In the genomic region with DNA sequence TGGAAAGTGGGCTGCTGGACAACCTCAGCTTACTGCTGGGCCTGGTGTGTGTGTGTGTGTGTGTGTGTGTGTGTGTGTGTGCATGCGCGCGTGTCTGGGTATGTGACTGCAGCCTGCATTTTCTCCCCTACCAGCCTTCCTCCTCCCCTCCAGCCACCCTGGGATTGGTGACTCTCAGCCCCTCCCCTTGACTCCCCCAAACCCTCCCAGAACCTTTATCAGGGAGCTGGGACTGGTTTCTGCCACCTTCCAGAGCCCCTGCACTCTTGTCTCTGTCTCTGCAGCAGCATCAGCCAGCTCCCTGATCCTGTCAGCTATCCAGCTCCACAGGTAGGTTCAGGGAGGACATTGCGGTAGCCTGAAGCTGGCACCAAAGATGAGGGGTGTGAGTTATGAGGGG, we compare ENCODE assay signal across 24 mouse cellular contexts. TPM values are rescaled to one million over a fixed set of nuclear protein-coding genes. Genes with fewer than 3 reads are reported as not detected.
DNase-seq lines count a peak whose midpoint lies in the region; ATAC-seq and TF ChIP-seq lines count a peak whose summit lies in the region.
"Had no signal": no experiment of that assay in that cellular context is flagged by ENCODE, and none has a peak within 500 bp of the region (broad histone marks: within the 10 kb centered on the region; RNA-seq: fewer than 3 reads in every experiment).

No protein-coding gene starts in this region.

- 81% methylated on average over 4 of the region's 4 CpGs for WGBS in liver, postnatal 0 days (ENCODE audit: insufficient replicate concordance)
- WGBS in liver, embryonic 13.5 days (ENCODE audit: insufficient replicate concordance): 63% methylated on average over 4 of the region's 4 CpGs
- WGBS in hindbrain, postnatal 0 days: 90% methylated on average over 4 of the region's 4 CpGs

- H3K27ac ChIP-seq in liver, postnatal 0 days (ENCODE audit: low read depth): no peak overlapping the region
- H3K27ac ChIP-seq in liver, embryonic 13.5 days: no peak overlapping the region
- H3K27ac ChIP-seq in hindbrain, postnatal 0 days: no peak overlapping the region
- H3K27ac ChIP-seq: embryonic facial prominence, embryonic 12.5 days; forebrain, embryonic 10.5 days; gastrocnemius, adult 2 months; hindbrain, embryonic 10.5 days; hindbrain, embryonic 14.5 days had no signal

- TF ChIP-seq CTCF in liver, postnatal 0 days (IDR thresholded peaks at IDR 0.05; ENCODE audit: low read depth): no peak
- TF ChIP-seq CTCF in hindbrain, postnatal 0 days (IDR thresholded peaks at IDR 0.05; ENCODE audit: low read depth): no peak

- H3K9me3 ChIP-seq in liver, postnatal 0 days (ENCODE audit: low read length): no peaks in the 10 kb centered on the region
- H3K9me3 ChIP-seq in liver, embryonic 13.5 days (replicated peaks): no peaks in the 10 kb centered on the region
- no peaks in the 10 kb centered on the region for H3K9me3 ChIP-seq in hindbrain, postnatal 0 days (ENCODE audit: low read length)
- H3K9me3 ChIP-seq: embryonic facial prominence, embryonic 12.5 days; forebrain, embryonic 10.5 days; heart, embryonic 12.5 days; hindbrain, embryonic 10.5 days had no signal

- no peak overlapping the region for H3K4me3 ChIP-seq in liver, postnatal 0 days (ENCODE audit: low read depth, low read length)
- H3K4me3 ChIP-seq in liver, embryonic 13.5 days (replicated peaks): peak overlapping the region; percentile 21; the same call in 1 of the 2 replicates
- no peak overlapping the region for H3K4me3 ChIP-seq in hindbrain, postnatal 0 days (ENCODE audit: low read length)
- H3K4me3 ChIP-seq: embryonic facial prominence, embryonic 12.5 days; forebrain, embryonic 10.5 days; gastrocnemius, adult 2 months; heart, embryonic 12.5 days; hindbrain, embryonic 10.5 days had no signal

- H3K9ac ChIP-seq in liver, postnatal 0 days (replicated peaks): no peak overlapping the region
- H3K9ac ChIP-seq in liver, embryonic 13.5 days: 0 out of 2 replicates have a peak overlapping the region, but pooled peaks have one; percentile 33
- H3K9ac ChIP-seq in hindbrain, postnatal 0 days (replicated peaks; ENCODE audit: low read length): no peak overlapping the region
- H3K9ac ChIP-seq: embryonic facial prominence, embryonic 12.5 days; heart, embryonic 12.5 days; hindbrain, embryonic 14.5 days had no signal

- TF ChIP-seq EP300 in liver, postnatal 0 days (IDR thresholded peaks at IDR 0.05; ENCODE audit: low read depth): no peak

- no peak overlapping the region for H3K4me2 ChIP-seq in liver, postnatal 0 days (ENCODE audit: low read depth, low read length)
- peak overlapping the region; percentile 43 for H3K4me2 ChIP-seq in liver, embryonic 13.5 days
- no peak overlapping the region for H3K4me2 ChIP-seq in hindbrain, postnatal 0 days (ENCODE audit: low read depth, low read length)
- H3K4me2 ChIP-seq: embryonic facial prominence, embryonic 12.5 days; heart, embryonic 12.5 days; hindbrain, embryonic 14.5 days had no signal

- peaks cover under 1% of the 10 kb centered on the region; the same call in 1 of the 2 replicates for H3K4me1 ChIP-seq in liver, postnatal 0 days (ENCODE audit: insufficient read depth)
- peaks cover 64% of the 10 kb centered on the region for H3K4me1 ChIP-seq in liver, embryonic 13.5 days (replicated peaks)
- H3K4me1 ChIP-seq in hindbrain, postnatal 0 days (ENCODE audit: insufficient read depth, low read length): peaks cover 14% of the 10 kb centered on the region; the same call in 1 of the 2 replicates

- DNase-seq in liver: peak; percentile 42
- DNase-seq in liver, postnatal 0 days: no peak
- DNase-seq in liver, embryonic 13.5 days: no peak
- DNase-seq in testis, postnatal 14 days (ENCODE audit: low spot score): no peak
- DNase-seq in hindbrain, postnatal 0 days (ENCODE audit: low spot score): no peak
- no peak for DNase-seq in thymus, postnatal 0 days (ENCODE audit: low spot score)
- DNase-seq: adrenal gland, adult 2 months; adrenal gland, postnatal 36 days; cerebellum, adult 11 months; cerebellum, adult 8-10 months; cerebellum, postnatal 14 days; gastrocnemius, adult 2 months; gastrocnemius, postnatal 25 days had no signal

- ATAC-seq in liver, postnatal 0 days: no peak
- peak; percentile 71 for ATAC-seq in liver, embryonic 13.5 days (ENCODE audit: low read depth)
- ATAC-seq in megakaryocyte progenitor cell, adult 5-6 weeks (replicated peaks; ENCODE audit: poor library complexity): peak; percentile 20
- no peak for ATAC-seq in hindbrain, postnatal 0 days
- ATAC-seq: forebrain, embryonic 14.5 days had no signal

- H3K27me3 ChIP-seq in liver, postnatal 0 days (ENCODE audit: insufficient read depth, low read length): peaks cover 28% of the 10 kb centered on the region
- H3K27me3 ChIP-seq in liver, embryonic 13.5 days: peaks cover 65% of the 10 kb centered on the region
- no peaks in the 10 kb centered on the region for H3K27me3 ChIP-seq in hindbrain, postnatal 0 days (ENCODE audit: insufficient read depth, low read length)

- no peaks in the 10 kb centered on the region for H3K36me3 ChIP-seq in liver, postnatal 0 days (replicated peaks; ENCODE audit: insufficient read depth, low read length)
- no peaks in the 10 kb centered on the region for H3K36me3 ChIP-seq in liver, embryonic 13.5 days
- H3K36me3 ChIP-seq in hindbrain, postnatal 0 days (ENCODE audit: insufficient read depth, low read length): no peaks in the 10 kb centered on the region
- H3K36me3 ChIP-seq: embryonic facial prominence, embryonic 12.5 days; forebrain, embryonic 10.5 days; heart, embryonic 12.5 days; hindbrain, embryonic 10.5 days had no signal

RNA-seq across cellular contexts. Expression of gene Tac2, which starts 0.9 kb away (rescaled TPM):
- 1.9 and 2.3 TPM in 2 replicates for polyA plus RNA-seq in liver, postnatal 0 days (2015; fragmentation: Nextera tagmentation; extraction: Ambion mirVana)
- 11.4 and 14.2 TPM in 2 replicates for polyA plus RNA-seq in liver, embryonic 13.5 days (2015; fragmentation: Nextera tagmentation; extraction: Ambion mirVana)
- 1.2 TPM in 1 of 2 replicates, not detected in the other for total RNA-seq in megakaryocyte progenitor cell, adult 5-6 weeks (2015)
- total RNA-seq in megakaryocyte progenitor cell, adult 5-6 weeks (2017): not detected in 2 replicates
- 2.3 and 5.4 TPM in 2 replicates for total RNA-seq in hindbrain, postnatal 0 days (2014; rRNA removed)
- 5.6 and 6.7 TPM in 2 replicates for polyA plus RNA-seq in hindbrain, postnatal 0 days (2015; fragmentation: Nextera tagmentation; extraction: Ambion mirVana)
- polyA plus RNA-seq in thymus, postnatal 0 days (2015; fragmentation: Nextera tagmentation; extraction: Ambion mirVana): 3.1 and 3.9 TPM in 2 replicates
- total RNA-seq: adrenal gland, adult 2 months; gastrocnemius, adult 2 months; gastrocnemius, postnatal 25 days; granulocyte monocyte progenitor cell, adult 5-6 weeks; heart, adult 8-10 months; heart, postnatal 25 days had no signal
- polyA plus RNA-seq: forebrain, embryonic 10.5 days; hindbrain, embryonic 10.5 days had no signal

RNA-seq across cellular contexts. Expression of gene Zbtb39, which starts 14.2 kb away (rescaled TPM):
- 1.0 and 1.1 TPM in 2 replicates for polyA plus RNA-seq in liver, postnatal 0 days (2015; fragmentation: Nextera tagmentation; extraction: Ambion mirVana)
- polyA plus RNA-seq in liver, embryonic 13.5 days (2015; fragmentation: Nextera tagmentation; extraction: Ambion mirVana): 0.75 and 0.94 TPM in 2 replicates
- total RNA-seq in megakaryocyte progenitor cell, adult 5-6 weeks (2015): 4.7 and 5.1 TPM in 2 replicates
- 2.0 and 3.0 TPM in 2 replicates for total RNA-seq in megakaryocyte progenitor cell, adult 5-6 weeks (2017)
- total RNA-seq in hindbrain, postnatal 0 days (2014; rRNA removed): 9.9 and 11.5 TPM in 2 replicates
- 2.4 and 2.5 TPM in 2 replicates for polyA plus RNA-seq in hindbrain, postnatal 0 days (2015; fragmentation: Nextera tagmentation; extraction: Ambion mirVana)
- polyA plus RNA-seq in thymus, postnatal 0 days (2015; fragmentation: Nextera tagmentation; extraction: Ambion mirVana): 1.3 and 1.7 TPM in 2 replicates

RNA-seq across cellular contexts. Expression of gene Myo1a, which starts 20.2 kb away (rescaled TPM):
- 0.07 TPM in 1 of 2 replicates, not detected in the other for polyA plus RNA-seq in liver, postnatal 0 days (2015; fragmentation: Nextera tagmentation; extraction: Ambion mirVana)
- polyA plus RNA-seq in liver, embryonic 13.5 days (2015; fragmentation: Nextera tagmentation; extraction: Ambion mirVana): 0.17 TPM in 2 replicates
- 0.15 TPM in 1 of 2 replicates, not detected in the other for total RNA-seq in megakaryocyte progenitor cell, adult 5-6 weeks (2015)
- 0.03 and 0.37 TPM in 2 replicates for total RNA-seq in megakaryocyte progenitor cell, adult 5-6 weeks (2017)
- 0.21 and 0.36 TPM in 2 replicates for total RNA-seq in hindbrain, postnatal 0 days (2014; rRNA removed)
- polyA plus RNA-seq in hindbrain, postnatal 0 days (2015; fragmentation: Nextera tagmentation; extraction: Ambion mirVana): 0.50 and 0.53 TPM in 2 replicates
- polyA plus RNA-seq in thymus, postnatal 0 days (2015; fragmentation: Nextera tagmentation; extraction: Ambion mirVana): 0.62 and 0.68 TPM in 2 replicates
- total RNA-seq: gastrocnemius, adult 2 months; granulocyte monocyte progenitor cell, adult 5-6 weeks had no signal

RNA-seq across cellular contexts. Expression of gene Gpr182, which starts 26.4 kb away (rescaled TPM):
- 16.1 and 17.3 TPM in 2 replicates for polyA plus RNA-seq in liver, postnatal 0 days (2015; fragmentation: Nextera tagmentation; extraction: Ambion mirVana)
- polyA plus RNA-seq in liver, embryonic 13.5 days (2015; fragmentation: Nextera tagmentation; extraction: Ambion mirVana): 9.0 and 11.2 TPM in 2 replicates
- not detected in 2 replicates for total RNA-seq in megakaryocyte progenitor cell, adult 5-6 weeks (2015)
- total RNA-seq in megakaryocyte progenitor cell, adult 5-6 weeks (2017): not detected in 2 replicates
- total RNA-seq in hindbrain, postnatal 0 days (2014; rRNA removed): 1.9 and 2.9 TPM in 2 replicates
- polyA plus RNA-seq in hindbrain, postnatal 0 days (2015; fragmentation: Nextera tagmentation; extraction: Ambion mirVana): 2.3 TPM in 2 replicates
- 0.90 and 1.1 TPM in 2 replicates for polyA plus RNA-seq in thymus, postnatal 0 days (2015; fragmentation: Nextera tagmentation; extraction: Ambion mirVana)
- total RNA-seq: granulocyte monocyte progenitor cell, adult 5-6 weeks had no signal

RNA-seq across cellular contexts. Expression of gene Rdh1, which starts 34.4 kb away (rescaled TPM):
- 0.20 TPM in 2 replicates for polyA plus RNA-seq in liver, postnatal 0 days (2015; fragmentation: Nextera tagmentation; extraction: Ambion mirVana)
- 0.17 and 0.28 TPM in 2 replicates for polyA plus RNA-seq in liver, embryonic 13.5 days (2015; fragmentation: Nextera tagmentation; extraction: Ambion mirVana)
- not detected in 2 replicates for total RNA-seq in megakaryocyte progenitor cell, adult 5-6 weeks (2015)
- total RNA-seq in megakaryocyte progenitor cell, adult 5-6 weeks (2017): not detected in 2 replicates
- 0.14 TPM in 1 of 2 replicates, not detected in the other for total RNA-seq in hindbrain, postnatal 0 days (2014; rRNA removed)
- not detected in 2 replicates for polyA plus RNA-seq in hindbrain, postnatal 0 days (2015; fragmentation: Nextera tagmentation; extraction: Ambion mirVana)
- 0.03 TPM in 1 of 2 replicates, not detected in the other for polyA plus RNA-seq in thymus, postnatal 0 days (2015; fragmentation: Nextera tagmentation; extraction: Ambion mirVana)
- total RNA-seq: granulocyte monocyte progenitor cell, adult 5-6 weeks had no signal
- polyA plus RNA-seq: embryonic facial prominence, embryonic 12.5 days; forebrain, embryonic 10.5 days; forebrain, embryonic 14.5 days; heart, embryonic 12.5 days; heart, embryonic 16.5 days; hindbrain, embryonic 10.5 days; hindbrain, embryonic 14.5 days had no signal

Comparison
In these comparisons a context has a peak if more than half of its experiments do, and no peak if none do; other contexts are left out.
1. ATAC-seq: peak in liver, embryonic 13.5 days (single experiment) and megakaryocyte progenitor cell, adult 5-6 weeks (single experiment); none in liver, postnatal 0 days (single experiment) and hindbrain, postnatal 0 days (single experiment).